Mouse (Mus musculus) MEL (cell line): Measurements from ENCODE around the gene Tcf12. TPM values are rescaled to one million over a fixed set of nuclear protein-coding genes. Genes with fewer than 3 reads are reported as not detected.

Experiments used
- DNase-seq: peaks from one replicate; pipeline ENCODE4 v3.0.0; 2011; ENCODE audit warnings: low read depth, low spot score
- H3K27ac ChIP-seq: 2 replicates; pipeline ENCODE4 v1.5.1; 2012; ENCODE audit warnings: low read depth, mild to moderate bottlenecking, control low read depth, low read length, moderate library complexity; ENCODE audit not compliant: control insufficient read depth
- H3K27me3 ChIP-seq, 2 experiments: fragments of 150-350 bp in 1 of 2; sonication (generic) in 1 of 2; 2 replicates each; pipeline ENCODE4 v1.6.1; 2012; ENCODE audit warnings: low read length in 2 of 2, mild to moderate bottlenecking in 2 of 2, improper control_type of control experiment in 1 of 2, moderate library complexity in 1 of 2; ENCODE audit not compliant: insufficient read depth in 2 of 2, control insufficient read depth in 1 of 2
- H3K36me3 ChIP-seq, 2 experiments: 2 replicates each; pipeline ENCODE4 v1.6.1; 2012 to 2014; ENCODE audit warnings: low read length in 2 of 2, improper control_type of control experiment in 1 of 2, inconsistent platforms in 1 of 2, mild to moderate bottlenecking in 1 of 2; ENCODE audit not compliant: insufficient read depth in 2 of 2, control insufficient read depth in 1 of 2
- H3K4me1 ChIP-seq, 2 experiments: fragments of 150-350 bp in 1 of 2; sonication (generic) in 1 of 2; 2 replicates each; pipeline ENCODE4 v1.6.1; 2012; ENCODE audit warnings: low read length in 2 of 2, improper control_type of control experiment in 1 of 2, mild to moderate bottlenecking in 1 of 2; ENCODE audit not compliant: insufficient read depth in 2 of 2, control insufficient read depth in 1 of 2
- H3K4me3 ChIP-seq, 2 experiments: fragments of 150-350 bp in 1 of 2; sonication (generic) in 1 of 2; 2 replicates each; pipeline ENCODE4 v1.5.1; 2012; ENCODE audit warnings: low read depth in 2 of 2, low read length in 2 of 2, mild to moderate bottlenecking in 2 of 2, moderate library complexity in 2 of 2, control low read depth in 1 of 2, improper control_type of control experiment in 1 of 2; ENCODE audit not compliant: control insufficient read depth in 1 of 2, insufficient read depth in 1 of 2
- H3K79me2 ChIP-seq: 2 replicates; pipeline ENCODE4 v1.6.1; 2012; ENCODE audit warnings: mild to moderate bottlenecking, low read length, moderate library complexity; ENCODE audit not compliant: control insufficient read depth, poor library complexity, insufficient read depth
- H3K9ac ChIP-seq: 2 replicates; pipeline ENCODE4 v1.6.1; 2012; ENCODE audit warnings: low read depth, mild to moderate bottlenecking, control low read depth, low read length, moderate library complexity; ENCODE audit not compliant: control insufficient read depth, poor library complexity, severe bottlenecking
- H3K9me3 ChIP-seq: fragments of 150-350 bp; sonication (generic); replicated peaks from 2 replicates; pipeline ENCODE4 v1.6.1; 2012; ENCODE audit warnings: mild to moderate bottlenecking, low read length, improper control_type of control experiment, moderate library complexity; ENCODE audit not compliant: insufficient read depth
- BHLHE40 ChIP-seq: IDR thresholded peaks from 2 replicates; pipeline ENCODE4 v1.6.1; 2012; ENCODE audit warnings: low read depth, mild to moderate bottlenecking, inconsistent platforms, low read length, improper control_type of control experiment, borderline replicate concordance
- CTCF ChIP-seq, 3 experiments: IDR thresholded peaks in 2 of 3; conservative IDR thresholded peaks in 1 of 3; 2 replicates each; pipeline ENCODE4 v1.5.1; 2011 to 2012; ENCODE audit warnings: low read length in 3 of 3, low read depth in 2 of 3, mild to moderate bottlenecking in 2 of 3, improper control_type of control experiment in 1 of 3, inconsistent platforms in 1 of 3, mixed read lengths in 1 of 3, moderate library complexity in 1 of 3; ENCODE audit not compliant: control insufficient read depth in 1 of 3, insufficient read depth in 1 of 3, poor library complexity in 1 of 3, severe bottlenecking in 1 of 3
- E2F4 ChIP-seq: IDR thresholded peaks from 2 replicates; pipeline ENCODE4 v1.6.1; 2011; ENCODE audit warnings: low read depth, low read length, improper control_type of control experiment, borderline replicate concordance
- ELF1 ChIP-seq: IDR thresholded peaks from 2 replicates; pipeline ENCODE4 v1.6.1; 2014; ENCODE audit warnings: low read depth, mild to moderate bottlenecking, inconsistent platforms, low read length, improper control_type of control experiment, moderate library complexity
- EP300 ChIP-seq, 2 experiments: IDR thresholded peaks; 2 replicates each; pipeline ENCODE4 v1.6.1; 2011; ENCODE audit warnings: improper control_type of control experiment in 2 of 2, low read length in 2 of 2, low read depth in 1 of 2, mild to moderate bottlenecking in 1 of 2
- ETS1 ChIP-seq: IDR thresholded peaks from 2 replicates; pipeline ENCODE4 v1.6.1; 2012; ENCODE audit warnings: low read depth, mild to moderate bottlenecking, inconsistent platforms, low read length, improper control_type of control experiment, moderate library complexity
- GATA1 ChIP-seq: IDR thresholded peaks from 2 replicates; pipeline ENCODE4 v1.6.1; 2011; ENCODE audit warnings: low read depth, low read length, improper control_type of control experiment
- MAZ ChIP-seq: IDR thresholded peaks from 2 replicates; pipeline ENCODE4 v1.6.1; 2012; ENCODE audit warnings: low read depth, mild to moderate bottlenecking, inconsistent platforms, low read length, improper control_type of control experiment
- MEF2A ChIP-seq: IDR thresholded peaks from 2 replicates; pipeline ENCODE4 v1.6.1; 2014; ENCODE audit warnings: low read depth, mild to moderate bottlenecking, inconsistent platforms, low read length, improper control_type of control experiment; ENCODE audit not compliant: poor library complexity, insufficient replicate concordance, severe bottlenecking; ENCODE audit errors: extremely low read depth
- MXI1 ChIP-seq: IDR thresholded peaks from 2 replicates; pipeline ENCODE4 v1.6.1; 2011; ENCODE audit warnings: mild to moderate bottlenecking, low read depth, low read length, improper control_type of control experiment
- MYB ChIP-seq: IDR thresholded peaks from 2 replicates; pipeline ENCODE4 v1.6.1; 2011; ENCODE audit warnings: mild to moderate bottlenecking, low read depth, low read length, improper control_type of control experiment
- MYC ChIP-seq: IDR thresholded peaks from 2 replicates; pipeline ENCODE4 v1.6.1; 2011; ENCODE audit warnings: low read depth, mild to moderate bottlenecking, low read length, improper control_type of control experiment, moderate library complexity
- NELFE ChIP-seq: IDR thresholded peaks from 2 replicates; pipeline ENCODE4 v1.6.1; 2011; ENCODE audit warnings: low read depth, low read length, improper control_type of control experiment
- NRF1 ChIP-seq: IDR thresholded peaks from 2 replicates; pipeline ENCODE4 v1.6.1; 2014; ENCODE audit warnings: low read depth, mild to moderate bottlenecking, inconsistent platforms, low read length, improper control_type of control experiment, moderate library complexity; ENCODE audit not compliant: poor library complexity, insufficient read depth, severe bottlenecking
- POLR2AphosphoS2 ChIP-seq: IDR thresholded peaks from 2 replicates; pipeline ENCODE4 v1.6.1; 2011; ENCODE audit warnings: low read length, improper control_type of control experiment
- RAD21 ChIP-seq: IDR thresholded peaks from 2 replicates; pipeline ENCODE4 v1.6.1; 2011; ENCODE audit warnings: mild to moderate bottlenecking, low read depth, low read length, improper control_type of control experiment
- RCOR1 ChIP-seq: IDR thresholded peaks from 2 replicates; pipeline ENCODE4 v1.6.1; 2012; ENCODE audit warnings: low read depth, mild to moderate bottlenecking, inconsistent platforms, low read length, improper control_type of control experiment
- SIN3A ChIP-seq: IDR thresholded peaks from 2 replicates; pipeline ENCODE4 v1.6.1; 2012; ENCODE audit warnings: low read length, improper control_type of control experiment, inconsistent platforms
- SMC3 ChIP-seq: IDR thresholded peaks from 2 replicates; pipeline ENCODE4 v1.6.1; 2011; ENCODE audit warnings: low read depth, low read length, improper control_type of control experiment
- TAL1 ChIP-seq: IDR thresholded peaks from 2 replicates; pipeline ENCODE4 v1.6.1; 2012; ENCODE audit warnings: mild to moderate bottlenecking, inconsistent platforms, low read length, moderate library complexity, mixed read lengths
- TBP ChIP-seq: IDR thresholded peaks from 2 replicates; pipeline ENCODE4 v1.8.0; 2011; ENCODE audit warnings: low read depth, low read length, improper control_type of control experiment
- UBTF ChIP-seq: IDR thresholded peaks from 2 replicates; pipeline ENCODE4 v1.6.1; 2012; ENCODE audit warnings: low read depth, mild to moderate bottlenecking, inconsistent platforms, low read length, improper control_type of control experiment, moderate library complexity, borderline replicate concordance; ENCODE audit not compliant: insufficient read depth
- USF1 ChIP-seq: IDR thresholded peaks from 2 replicates; pipeline ENCODE4 v1.6.1; 2014; ENCODE audit warnings: low read depth, mild to moderate bottlenecking, inconsistent platforms, low read length, improper control_type of control experiment, moderate library complexity
- USF2 ChIP-seq, 2 experiments: IDR thresholded peaks; 2 replicates each; pipeline ENCODE4 v1.6.1; 2011 to 2012; ENCODE audit warnings: improper control_type of control experiment in 2 of 2, low read length in 2 of 2, borderline replicate concordance in 1 of 2, inconsistent platforms in 1 of 2, low read depth in 1 of 2, mild to moderate bottlenecking in 1 of 2; ENCODE audit not compliant: insufficient read depth in 1 of 2
- ZC3H11A ChIP-seq: IDR thresholded peaks from 2 replicates; pipeline ENCODE4 v1.6.1; 2012; ENCODE audit warnings: low read depth, mild to moderate bottlenecking, inconsistent platforms, low read length, improper control_type of control experiment
- ZMIZ1 ChIP-seq: IDR thresholded peaks from 2 replicates; pipeline ENCODE4 v1.6.1; 2012; ENCODE audit warnings: low read depth, mild to moderate bottlenecking, inconsistent platforms, low read length, improper control_type of control experiment, moderate library complexity
- polyA plus RNA-seq, 2 experiments: library from polyadenylated mRNA; stranded (reverse) in 1 of 2; unstranded in 1 of 2; fragments of >175 nt in 1 of 2; fragments of >200 nt in 1 of 2; gene quantifications; 2 replicates each; pipeline versions ENCODE4 v1.2.1 to v1.2.4; 2012; ENCODE audit warnings: low replicate concordance in 2 of 2, low read depth in 1 of 2; ENCODE audit not compliant: insufficient read length in 2 of 2, insufficient read depth in 1 of 2, missing spikeins in 1 of 2
- total RNA-seq: library from RNA; depleted of rRNA; stranded (reverse); fragments of 300-350 nt; gene quantifications from 2 replicates; pipeline ENCODE4 v1.2.3, GENCODE M21; 2012

Tcf12 gene
- total and polyA plus RNA-seq, 3 experiments, result 29.3 to 70.5 (median 39.6) TPM

DNA sequence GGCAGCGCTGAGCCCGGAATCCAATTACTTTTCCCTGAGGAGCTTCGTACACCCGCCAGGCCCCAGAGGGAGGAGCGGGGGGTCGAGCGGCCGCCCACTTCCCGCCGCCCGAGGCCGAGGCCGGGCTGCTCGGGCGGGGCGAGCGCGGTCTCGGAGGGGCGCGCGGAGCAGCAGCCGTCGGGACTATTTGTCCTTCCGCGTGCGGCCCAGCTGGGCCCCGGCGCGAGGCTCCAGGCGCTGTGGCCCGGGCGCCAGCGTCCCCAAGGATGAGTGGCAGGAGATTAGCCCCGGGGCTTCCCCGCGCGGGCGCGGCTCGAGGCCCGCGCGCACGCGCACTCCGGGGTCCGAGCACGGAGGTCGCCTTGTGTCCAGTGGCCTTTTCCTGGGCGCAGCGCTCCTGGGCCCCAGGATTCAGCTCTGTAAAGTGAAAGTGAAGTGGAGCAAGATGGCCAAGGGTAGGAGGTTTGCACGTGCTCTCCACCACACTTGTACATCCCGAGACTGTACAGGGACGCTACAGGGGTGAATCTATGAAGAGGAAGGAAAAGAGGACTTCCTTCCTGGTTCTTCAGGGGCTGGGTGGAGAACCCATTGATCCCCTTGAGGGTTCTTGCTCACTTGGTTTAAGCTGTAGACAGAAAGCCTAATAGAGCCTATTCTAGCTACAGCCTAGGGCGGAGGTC, 21.6 kb upstream of the Tcf12 start (continued):
- TF ChIP-seq MXI1, result peak; percentile 57
- TF ChIP-seq ETS1, result peak; percentile 38
- peak; percentile 76 for TF ChIP-seq NELFE
- peak; percentile 95; the same call in 1 of the 2 replicates for TF ChIP-seq UBTF
- peak; percentile 94 for TF ChIP-seq MYC
- TF ChIP-seq ZC3H11A, result no peak
- peak; percentile 10 for TF ChIP-seq ELF1
- TF ChIP-seq USF1, result no peak
- TF ChIP-seq NRF1, result peak; percentile 73
- no peak for TF ChIP-seq USF2 (IDR thresholded peaks at IDR 0.05; ENCODE audit: borderline replicate concordance in 1 of 2, insufficient read depth in 1 of 2, low read depth in 1 of 2, low read length in 2 of 2)

DNA sequence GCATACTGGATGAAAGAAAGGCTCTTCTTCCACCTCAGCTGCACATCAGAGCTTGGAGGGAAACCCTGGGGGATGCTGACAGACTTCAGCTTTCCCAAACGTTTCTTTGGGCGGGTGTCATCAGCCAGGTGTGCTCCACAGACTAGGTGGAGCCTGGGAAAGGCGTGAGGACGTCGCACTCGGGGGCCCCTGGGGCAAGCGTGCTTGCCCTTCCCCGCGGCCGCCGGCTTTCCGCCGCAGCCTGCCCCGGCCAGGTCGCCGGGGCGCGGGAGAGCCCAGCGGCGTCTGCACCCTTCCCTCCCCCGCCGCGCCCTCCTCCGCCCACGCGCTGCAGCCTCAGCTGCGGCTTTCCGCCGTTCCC, 21.0 kb upstream of the Tcf12 start:
- H3K9ac ChIP-seq, result peak overlapping the region; percentile 89
- peaks cover 4 to 7% of the 10 kb centered on the region in 2 experiments; a peak in 3 of 4 replicates for H3K4me1 ChIP-seq
- H3K27me3 ChIP-seq, result no peaks in the 10 kb centered on the region
- TF ChIP-seq UBTF (no peak), EP300 (IDR thresholded peaks at IDR 0.05; ENCODE audit: low read depth in 1 of 2, low read length in 2 of 2) (no peak), TBP (no peak), SMC3 (no peak), NELFE (no peak), CTCF (IDR thresholded peaks at IDR 0.05 in 2 of 3, conservative IDR thresholded peaks at IDR 0.05 in 1 of 3; ENCODE audit: control insufficient read depth in 1 of 3, insufficient read depth in 1 of 3, low read depth in 2 of 3, low read length in 3 of 3, poor library complexity in 1 of 3, severe bottlenecking in 1 of 3) (no peak), POLR2AphosphoS2 (no peak)
- H3K9me3 ChIP-seq, result no peaks in the 10 kb centered on the region
- H3K36me3 ChIP-seq, result peaks cover 0 to 9% of the 10 kb centered on the region in 2 experiments; a peak in 2 of 4 replicates
- DNase-seq, result no peak
- H3K4me3 ChIP-seq, result peak overlapping the region; percentile 83 to 87
- peaks cover 6% of the 10 kb centered on the region; the same call in 1 of the 2 replicates for H3K79me2 ChIP-seq
- H3K27ac ChIP-seq, result peak overlapping the region; percentile 79

DNA sequence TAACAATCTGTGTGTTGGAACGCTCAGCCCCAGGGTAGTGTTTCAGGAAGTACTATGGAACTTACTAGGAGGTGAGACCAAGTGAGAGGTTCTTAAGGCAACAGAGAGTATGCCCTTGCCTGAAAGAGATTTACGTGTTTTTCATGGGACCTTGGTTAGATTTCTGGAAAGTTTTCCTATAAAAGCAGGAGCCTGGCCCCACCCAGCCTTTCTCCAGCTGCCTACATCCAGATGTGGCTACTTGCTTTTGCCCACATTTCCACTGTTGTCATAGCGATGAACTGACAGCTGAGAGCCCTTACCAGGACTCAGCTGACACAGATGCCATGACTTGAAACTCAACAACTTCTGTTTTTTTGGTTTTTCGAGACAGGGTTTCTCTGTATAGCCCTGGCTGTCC, 18.2 kb upstream of the Tcf12 start:
- no peak for DNase-seq
- Histone ChIP-seq H3K4me3 (no peak overlapping the region), H3K36me3 (peaks cover 0 to 3% of the 10 kb centered on the region in 2 experiments; a peak in 2 of 4 replicates), H3K9me3 (no peaks in the 10 kb centered on the region), H3K79me2 (peaks cover 6% of the 10 kb centered on the region; the same call in 1 of the 2 replicates), H3K27ac (no peak overlapping the region), H3K4me1 (peaks cover 0 to 4% of the 10 kb centered on the region in 2 experiments; a peak in 1 of 4 replicates), H3K27me3 (no peaks in the 10 kb centered on the region), H3K9ac (no peak overlapping the region)
- TF ChIP-seq MYB (no peak), TBP (no peak), GATA1 (no peak), ZMIZ1 (no peak), TAL1 (no peak), MAZ (no peak), MEF2A (no peak), EP300 (IDR thresholded peaks at IDR 0.05; ENCODE audit: low read depth in 1 of 2, low read length in 2 of 2) (no peak), CTCF (IDR thresholded peaks at IDR 0.05 in 2 of 3, conservative IDR thresholded peaks at IDR 0.05 in 1 of 3; ENCODE audit: control insufficient read depth in 1 of 3, insufficient read depth in 1 of 3, low read depth in 2 of 3, low read length in 3 of 3, poor library complexity in 1 of 3, severe bottlenecking in 1 of 3) (no peak), USF1 (no peak), RAD21 (no peak), BHLHE40 (no peak), E2F4 (no peak), RCOR1 (no peak), ELF1 (no peak), NRF1 (no peak), SIN3A (no peak), MYC (no peak)
